Comparison of ENCODE assay signal across 9 mouse cellular contexts in the genomic region with DNA sequence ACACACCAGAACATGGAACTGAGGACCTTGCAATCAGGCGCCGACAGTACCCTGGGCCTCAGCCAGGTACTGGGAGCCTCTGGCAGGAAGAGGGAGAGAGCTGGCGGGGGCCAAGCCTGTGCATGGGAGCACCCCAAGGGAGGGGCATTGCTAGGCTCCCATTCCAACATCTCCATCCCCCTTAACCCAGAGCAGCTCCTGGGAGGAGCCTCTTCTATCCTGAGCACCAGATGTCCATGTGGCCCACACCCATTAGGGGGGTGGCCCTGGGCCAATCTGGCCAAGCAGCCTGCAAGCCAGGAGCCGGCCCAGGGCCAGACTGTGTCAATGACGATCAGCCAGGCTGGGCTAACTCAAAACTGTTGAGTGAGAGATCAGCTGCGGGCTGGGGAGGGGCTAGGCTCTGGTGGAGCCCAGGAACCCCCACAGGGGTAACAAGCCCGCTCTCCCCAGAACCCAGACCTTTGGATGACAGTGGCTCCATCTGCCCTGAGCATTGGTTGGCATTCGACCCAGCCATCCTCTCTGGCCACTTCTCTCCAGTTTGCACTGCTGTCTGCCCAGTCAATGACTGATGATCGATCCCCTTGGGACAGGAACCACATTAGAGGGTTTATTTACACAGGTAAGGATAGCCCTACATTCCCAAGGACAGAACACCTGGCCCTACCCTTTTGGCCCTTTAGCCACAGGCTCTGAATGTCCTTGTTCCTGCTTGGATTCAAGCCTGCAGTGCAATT. TPM values are rescaled to one million over a fixed set of nuclear protein-coding genes. Genes with fewer than 3 reads are reported as not detected.
DNase-seq lines count a peak whose midpoint lies in the region; ATAC-seq and TF ChIP-seq lines count a peak whose summit lies in the region.
"Had no signal": no experiment of that assay in that cellular context is flagged by ENCODE, and none has a peak within 500 bp of the region (broad histone marks: within the 10 kb centered on the region; RNA-seq: fewer than 3 reads in every experiment).

No protein-coding gene starts in this region.

- no peak overlapping the region for H3K9ac ChIP-seq in kidney, embryonic 15.5 days
- H3K9ac ChIP-seq in hindbrain, embryonic 11.5 days (ENCODE audit: low read depth, low read length): no peak overlapping the region
- H3K9ac ChIP-seq in lung, postnatal 0 days (replicated peaks; ENCODE audit: low read depth): no peak overlapping the region

- H3K4me3 ChIP-seq in kidney, embryonic 15.5 days (replicated peaks): no peak overlapping the region
- no peak overlapping the region for H3K4me3 ChIP-seq in hindbrain, embryonic 11.5 days (ENCODE audit: low read depth, low read length)
- no peak overlapping the region for H3K4me3 ChIP-seq in lung, postnatal 0 days (ENCODE audit: low read depth, low read length)
- H3K4me3 ChIP-seq: erythroblast, embryonic 14.5 days had no signal

- WGBS in kidney, embryonic 15.5 days: 66% methylated on average over 9 of the region's 9 CpGs
- 61% methylated on average over 9 of the region's 9 CpGs for WGBS in hindbrain, embryonic 11.5 days
- WGBS in lung, postnatal 0 days: 55% methylated on average over 9 of the region's 9 CpGs

- H3K4me2 ChIP-seq in kidney, embryonic 15.5 days: no peak overlapping the region
- no peak overlapping the region for H3K4me2 ChIP-seq in hindbrain, embryonic 11.5 days (replicated peaks; ENCODE audit: low read depth, low read length)
- H3K4me2 ChIP-seq in lung, postnatal 0 days (replicated peaks; ENCODE audit: low read depth, low read length): no peak overlapping the region

- no peak for TF ChIP-seq EP300 in lung, postnatal 0 days (IDR thresholded peaks at IDR 0.05)

- H3K9me3 ChIP-seq in kidney, embryonic 15.5 days (replicated peaks): no peaks in the 10 kb centered on the region
- no peaks in the 10 kb centered on the region for H3K9me3 ChIP-seq in hindbrain, embryonic 11.5 days (ENCODE audit: control insufficient read depth, low read length)
- no peaks in the 10 kb centered on the region for H3K9me3 ChIP-seq in lung, postnatal 0 days (ENCODE audit: low read length)

- DNase-seq in kidney, postnatal 10 days: peak; percentile 70
- peak; percentile 39 for DNase-seq in brain, embryonic 18.5 days (ENCODE audit: low read depth, low spot score)
- DNase-seq in gastrocnemius, adult 18-20 months (ENCODE audit: low spot score): peak; percentile 79
- peak; percentile 47 for DNase-seq in hindbrain, embryonic 11.5 days (ENCODE audit: low spot score)
- DNase-seq in lung, postnatal 0 days (ENCODE audit: low spot score): peak; percentile 32
- peak; percentile 27 for DNase-seq in right cerebral cortex, postnatal 25 days
- no peak for DNase-seq in thymus, postnatal 10 days (ENCODE audit: low spot score in 2 of 2)

- peaks cover 68% of the 10 kb centered on the region for H3K27me3 ChIP-seq in kidney, embryonic 15.5 days
- peaks cover 46% of the 10 kb centered on the region for H3K27me3 ChIP-seq in hindbrain, embryonic 11.5 days (ENCODE audit: control insufficient read depth, insufficient read depth, low read length)
- H3K27me3 ChIP-seq in lung, postnatal 0 days (replicated peaks; ENCODE audit: insufficient read depth, low read length): peaks cover 36% of the 10 kb centered on the region

- peaks cover 50% of the 10 kb centered on the region for H3K36me3 ChIP-seq in kidney, embryonic 15.5 days
- peaks cover 6% of the 10 kb centered on the region; the same call in 1 of the 2 replicates for H3K36me3 ChIP-seq in hindbrain, embryonic 11.5 days (ENCODE audit: control insufficient read depth, insufficient read depth, low read length)
- peaks cover 22% of the 10 kb centered on the region for H3K36me3 ChIP-seq in lung, postnatal 0 days (ENCODE audit: insufficient read depth, low read length)

- ATAC-seq in kidney, embryonic 15.5 days (replicated peaks; ENCODE audit: low FRiP score): no peak
- peak; percentile 71; the same call in 1 of the 2 replicates for ATAC-seq in hindbrain, embryonic 11.5 days (ENCODE audit: low FRiP score)
- peak; percentile 63 for ATAC-seq in lung, postnatal 0 days

- TF ChIP-seq CTCF in lung, postnatal 0 days (IDR thresholded peaks at IDR 0.05): no peak

- no peak overlapping the region for H3K27ac ChIP-seq in kidney, embryonic 15.5 days
- no peak overlapping the region for H3K27ac ChIP-seq in hindbrain, embryonic 11.5 days (ENCODE audit: low read depth, low read length)
- H3K27ac ChIP-seq in lung, postnatal 0 days (ENCODE audit: low read length): no peak overlapping the region

- H3K4me1 ChIP-seq in kidney, embryonic 15.5 days: peaks cover 29% of the 10 kb centered on the region
- H3K4me1 ChIP-seq in hindbrain, embryonic 11.5 days (replicated peaks; ENCODE audit: control insufficient read depth, insufficient read depth, low read length): peaks cover 12% of the 10 kb centered on the region
- H3K4me1 ChIP-seq in lung, postnatal 0 days (ENCODE audit: insufficient read depth, low read depth, low read length): no peaks in the 10 kb centered on the region

RNA-seq across cellular contexts. Expression of gene Shisa8, which starts 6.1 kb away (rescaled TPM):
- 0.44 and 0.45 TPM in 2 replicates for polyA plus RNA-seq in kidney, embryonic 15.5 days (2015; fragmentation: Nextera tagmentation; extraction: Ambion mirVana)
- not detected for total RNA-seq in gastrocnemius, adult 18-20 months (2021)
- 1.0 and 1.9 TPM in 2 replicates for polyA plus RNA-seq in hindbrain, embryonic 11.5 days (2014; fragmentation: Nextera tagmentation; extraction: Ambion mirVana)
- 0.29 and 0.55 TPM in 2 replicates for polyA plus RNA-seq in lung, postnatal 0 days (2015; fragmentation: Nextera tagmentation; extraction: Ambion mirVana)

RNA-seq across cellular contexts. Expression of gene Tnfrsf13c, which starts 17.6 kb away (rescaled TPM):
- polyA plus RNA-seq in kidney, embryonic 15.5 days (2015; fragmentation: Nextera tagmentation; extraction: Ambion mirVana): 0.10 TPM in 1 of 2 replicates, not detected in the other
- total RNA-seq in gastrocnemius, adult 18-20 months (2021): not detected
- 0.35 and 0.62 TPM in 2 replicates for polyA plus RNA-seq in hindbrain, embryonic 11.5 days (2014; fragmentation: Nextera tagmentation; extraction: Ambion mirVana)
- 0.07 and 0.49 TPM in 2 replicates for polyA plus RNA-seq in lung, postnatal 0 days (2015; fragmentation: Nextera tagmentation; extraction: Ambion mirVana)

RNA-seq across cellular contexts. Expression of gene Cenpm, which starts 38.0 kb away (rescaled TPM):
- 78.8 and 84.2 TPM in 2 replicates for polyA plus RNA-seq in kidney, embryonic 15.5 days (2015; fragmentation: Nextera tagmentation; extraction: Ambion mirVana)
- not detected for total RNA-seq in gastrocnemius, adult 18-20 months (2021)
- 76.2 and 78.1 TPM in 2 replicates for polyA plus RNA-seq in hindbrain, embryonic 11.5 days (2014; fragmentation: Nextera tagmentation; extraction: Ambion mirVana)
- polyA plus RNA-seq in lung, postnatal 0 days (2015; fragmentation: Nextera tagmentation; extraction: Ambion mirVana): 3.9 and 4.3 TPM in 2 replicates

RNA-seq across cellular contexts. Expression of gene 1500009C09Rik, which starts 45.7 kb away (rescaled TPM):
- polyA plus RNA-seq in kidney, embryonic 15.5 days (2015; fragmentation: Nextera tagmentation; extraction: Ambion mirVana): 0.10 TPM in 1 of 2 replicates, not detected in the other
- not detected for total RNA-seq in gastrocnemius, adult 18-20 months (2021)
- 0.86 and 1.6 TPM in 2 replicates for polyA plus RNA-seq in hindbrain, embryonic 11.5 days (2014; fragmentation: Nextera tagmentation; extraction: Ambion mirVana)
- not detected in 2 replicates for polyA plus RNA-seq in lung, postnatal 0 days (2015; fragmentation: Nextera tagmentation; extraction: Ambion mirVana)
- polyA plus RNA-seq: erythroblast, embryonic 14.5 days had no signal

RNA-seq across cellular contexts. Expression of gene Srebf2, which starts 59.6 kb away (rescaled TPM):
- polyA plus RNA-seq in kidney, embryonic 15.5 days (2015; fragmentation: Nextera tagmentation; extraction: Ambion mirVana): 126 and 147 TPM in 2 replicates
- 10 to 100 TPM in 1 of 2 experiments, 1 to 10 TPM in 1; 9.9 to 12.9 TPM for total RNA-seq in gastrocnemius, adult 18-20 months (2021)
- 143 and 144 TPM in 2 replicates for polyA plus RNA-seq in hindbrain, embryonic 11.5 days (2014; fragmentation: Nextera tagmentation; extraction: Ambion mirVana)
- 113 and 115 TPM in 2 replicates for polyA plus RNA-seq in lung, postnatal 0 days (2015; fragmentation: Nextera tagmentation; extraction: Ambion mirVana)

Comparison
In these comparisons a context has a peak if more than half of its experiments do, and no peak if none do; other contexts are left out.
1. DNase-seq: peak in kidney, postnatal 10 days (single experiment), brain, embryonic 18.5 days (single experiment), gastrocnemius, adult 18-20 months (single experiment), hindbrain, embryonic 11.5 days (single experiment), lung, postnatal 0 days (single experiment) and right cerebral cortex, postnatal 25 days (single experiment); none in thymus, postnatal 10 days (0 of 2).
2. RNA of gene Cenpm, which starts 38.0 kb away (polyA plus RNA-seq): 78.8 to 84.2 TPM in kidney, embryonic 15.5 days and 76.2 to 78.1 TPM in hindbrain, embryonic 11.5 days; 3.9 to 4.3 TPM in lung, postnatal 0 days; every median in the first group is over 10 times any median in the second.